Mouse (Mus musculus) heart, postnatal 0 days (tissue): ENCODE measurements around the gene Cdyl.

ENCODE experiments used
- CTCF ChIP-seq: IDR thresholded peaks from 2 replicates; pipeline ENCODE4 v1.5.1; 2016; ENCODE audit warnings: antibody characterized with exemption, control low read depth, low read depth
- EP300 ChIP-seq: IDR thresholded peaks from 2 replicates; pipeline ENCODE4 v1.6.1; 2016; ENCODE audit warnings: antibody characterized with exemption, low read depth

- TF ChIP-seq CTCF (no peak), EP300 (no peak)
Measured at GRCm38 (mm10) chr13:35678691-35679090, 19.1 kb downstream of the Cdyl start.
